Mouse (Mus musculus): ENCODE results near the gene Wdr63. TPM values are rescaled to one million over a fixed set of nuclear protein-coding genes. Genes with fewer than 3 reads are reported as not detected.

The Wdr63 gene
- polyA plus RNA-seq, 1 experiment from 2014 or later: 0.81 TPM

DNA sequence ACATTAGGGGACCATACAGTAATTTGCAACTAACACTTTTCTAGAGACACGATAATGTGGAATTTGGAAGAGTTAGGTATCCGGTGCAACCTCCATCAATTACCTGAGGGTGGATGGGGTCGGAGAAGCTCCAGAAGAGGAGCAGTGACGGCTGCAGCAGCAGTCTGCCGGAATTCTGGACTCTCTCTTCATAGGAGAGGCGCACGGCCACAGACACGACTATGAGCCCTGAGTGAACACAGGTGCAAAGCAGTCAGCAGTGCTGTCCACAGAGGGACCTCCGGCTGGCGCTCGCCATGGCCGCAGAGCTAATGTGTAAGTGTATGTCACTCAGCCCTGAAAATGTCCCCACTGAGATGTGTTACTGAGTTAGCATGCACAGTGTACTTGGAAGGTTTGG is 27.7 kb downstream of the Wdr63 start:
- WGBS: 94% methylated on average over 12 of the region's 12 CpGs
- Histone ChIP-seq H3K9me3 (replicated peaks) (no peaks in the 10 kb centered on the region), H3K27me3 (no peaks in the 10 kb centered on the region), H3K27ac (no peak overlapping the region), H3K4me2 (no peak overlapping the region), H3K36me3 (ENCODE audit: poor library complexity, severe bottlenecking) (no peaks in the 10 kb centered on the region), H3K4me3 (no peak overlapping the region), H3K4me1 (no peaks in the 10 kb centered on the region), H3K9ac (no peak overlapping the region)
- no peak for ATAC-seq

DNA sequence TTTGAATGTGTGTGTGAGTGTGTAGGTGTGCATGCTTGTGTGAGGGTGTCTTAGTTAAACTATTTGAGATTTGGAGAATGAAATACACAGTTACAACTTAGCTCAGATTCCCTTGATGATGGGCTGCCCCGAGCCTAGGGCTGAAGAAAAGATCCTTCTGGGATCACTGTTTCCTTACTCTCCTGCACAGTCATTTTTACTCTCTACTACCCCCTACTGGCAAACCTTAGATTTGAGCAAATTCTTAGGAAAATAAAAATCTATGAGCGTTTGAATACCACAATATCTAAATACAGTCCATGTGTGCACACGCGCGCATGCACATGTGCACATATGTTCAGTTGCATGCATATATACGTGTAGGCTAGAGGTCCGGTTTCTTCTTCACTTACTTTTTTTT is 35.1 kb downstream of the Wdr63 start:
- no peak overlapping the region for H3K4me2 ChIP-seq
- no peaks in the 10 kb centered on the region for H3K4me1 ChIP-seq
- no peaks in the 10 kb centered on the region for H3K27me3 ChIP-seq
- H3K36me3 ChIP-seq (ENCODE audit: poor library complexity, severe bottlenecking): no peaks in the 10 kb centered on the region
- 0 out of 2 replicates have a peak, but pooled peaks have one; percentile 53 for ATAC-seq
- WGBS: 73% methylated on average over 7 of the region's 7 CpGs
- H3K4me3 ChIP-seq: no peak overlapping the region
- H3K27ac ChIP-seq: no peak overlapping the region
- H3K9me3 ChIP-seq (replicated peaks): no peaks in the 10 kb centered on the region
- H3K9ac ChIP-seq: no peak overlapping the region

DNA sequence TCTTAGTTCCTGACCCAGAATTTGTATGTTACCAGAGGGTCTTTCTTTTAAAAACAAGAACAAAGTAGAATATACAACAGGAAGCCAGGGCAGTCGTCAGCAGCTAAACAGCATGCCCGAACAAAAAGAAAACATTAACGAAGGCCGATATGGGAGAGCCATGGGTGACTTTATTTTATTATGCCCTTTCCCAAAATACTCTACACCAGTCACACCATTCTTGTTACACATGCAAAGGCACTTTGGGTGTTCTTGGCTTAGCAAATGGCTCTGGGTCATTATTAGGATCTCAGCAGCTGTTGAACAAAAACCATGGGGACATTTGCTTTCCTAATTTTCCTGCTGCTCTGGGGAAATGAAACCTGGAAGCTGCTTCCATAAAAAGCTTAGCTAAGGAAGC is 38.7 kb downstream of the Wdr63 start:
- WGBS: 68% methylated on average over 4 of the region's 4 CpGs
- no peak overlapping the region for H3K4me2 ChIP-seq
- H3K9ac ChIP-seq: no peak overlapping the region
- H3K36me3 ChIP-seq (ENCODE audit: poor library complexity, severe bottlenecking): no peaks in the 10 kb centered on the region
- H3K4me1 ChIP-seq: no peaks in the 10 kb centered on the region
- ATAC-seq: no peak
- no peak overlapping the region for H3K4me3 ChIP-seq
- no peak overlapping the region for H3K27ac ChIP-seq
- no peaks in the 10 kb centered on the region for H3K27me3 ChIP-seq
- H3K9me3 ChIP-seq (replicated peaks): no peaks in the 10 kb centered on the region

DNA sequence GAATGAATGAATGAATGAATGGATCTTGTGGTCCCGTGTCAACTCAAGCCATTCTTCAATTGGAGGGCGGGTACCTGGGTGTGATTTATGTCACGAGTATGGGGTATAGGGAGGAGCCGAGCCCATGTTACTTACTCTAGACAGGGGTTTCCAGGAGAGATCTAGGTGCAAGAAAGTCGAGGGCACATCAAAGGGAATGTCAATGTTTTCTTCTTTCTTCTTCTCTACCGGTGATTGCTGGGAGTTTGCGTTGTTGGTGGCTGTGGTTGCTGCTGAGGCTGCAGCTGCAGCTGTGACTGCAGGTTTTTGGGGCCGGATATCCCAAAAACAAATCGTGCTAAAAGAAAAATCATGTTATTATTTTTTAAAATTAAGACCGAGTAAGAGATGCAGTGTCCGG is 44.8 kb downstream of the Wdr63 start:
- no peak overlapping the region for H3K4me2 ChIP-seq
- H3K9me3 ChIP-seq (replicated peaks): no peaks in the 10 kb centered on the region
- H3K9ac ChIP-seq: no peak overlapping the region
- H3K27me3 ChIP-seq: no peaks in the 10 kb centered on the region
- no peak overlapping the region for H3K27ac ChIP-seq
- ATAC-seq: no peak
- H3K36me3 ChIP-seq (ENCODE audit: poor library complexity, severe bottlenecking): no peaks in the 10 kb centered on the region
- no peak overlapping the region for H3K4me3 ChIP-seq
- H3K4me1 ChIP-seq: no peaks in the 10 kb centered on the region
- 93% methylated on average over 11 of the region's 11 CpGs for WGBS

DNA sequence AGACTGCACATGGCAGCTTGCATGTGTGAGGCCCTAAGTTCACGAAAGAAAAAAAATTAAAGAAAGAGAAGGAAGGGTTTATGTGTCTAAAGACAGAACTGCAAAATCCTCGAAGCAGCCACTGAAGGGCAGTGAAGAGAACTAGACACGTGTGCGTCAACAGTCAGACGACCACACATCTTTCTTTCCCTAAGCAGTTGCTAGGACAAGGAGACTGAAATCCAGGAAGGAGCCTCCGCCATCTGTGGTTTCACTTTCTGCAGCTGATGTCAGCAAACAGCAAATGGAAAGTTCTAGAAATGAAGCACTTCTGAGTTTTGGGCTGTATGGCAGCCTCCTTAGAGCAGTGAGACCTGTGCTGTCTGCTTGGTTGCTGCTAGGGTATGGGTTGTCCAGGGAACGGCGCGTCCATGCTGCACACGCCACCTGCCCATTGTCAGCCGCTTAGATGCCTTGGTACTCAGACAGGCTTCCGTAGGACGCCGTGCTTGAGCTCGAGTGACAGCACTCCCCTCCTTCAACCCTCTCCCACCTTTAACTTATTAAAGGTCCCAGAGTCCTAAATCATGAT is 48.5 kb downstream of the Wdr63 start:
- Histone ChIP-seq H3K4me1 (no peaks in the 10 kb centered on the region), H3K9ac (no peak overlapping the region), H3K27ac (no peak overlapping the region), H3K4me3 (no peak overlapping the region), H3K27me3 (0 out of 2 replicates have a peak, but pooled peaks cover 3% of the 10 kb centered on the region), H3K36me3 (ENCODE audit: poor library complexity, severe bottlenecking) (no peaks in the 10 kb centered on the region), H3K4me2 (no peak overlapping the region), H3K9me3 (replicated peaks) (no peaks in the 10 kb centered on the region)
- no peak for ATAC-seq
- WGBS: 88% methylated on average over 15 of the region's 15 CpGs

DNA sequence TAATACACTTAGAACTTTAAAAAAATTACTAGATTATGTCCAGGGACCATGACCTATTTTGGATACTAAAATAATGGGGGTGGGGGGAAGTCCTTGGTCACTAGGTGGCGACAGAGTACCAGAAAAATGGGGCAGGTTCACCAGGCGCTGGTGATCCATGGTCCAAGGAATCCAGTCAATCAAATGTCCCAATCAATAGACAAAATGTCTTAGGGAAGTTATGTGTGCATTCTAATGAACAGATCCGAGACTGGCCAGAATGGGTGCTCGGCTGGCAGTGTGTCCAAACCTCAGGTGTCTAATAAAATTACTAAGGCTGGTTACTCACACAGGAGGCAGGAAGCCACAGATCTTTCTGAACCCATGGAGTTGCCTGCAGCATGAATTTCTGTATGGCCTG is 49.7 kb downstream of the Wdr63 start:
- no peak overlapping the region for H3K9ac ChIP-seq
- no peak overlapping the region for H3K4me2 ChIP-seq
- no peak overlapping the region for H3K4me3 ChIP-seq
- no peaks in the 10 kb centered on the region for H3K4me1 ChIP-seq
- no peaks in the 10 kb centered on the region for H3K36me3 ChIP-seq (ENCODE audit: poor library complexity, severe bottlenecking)
- no peaks in the 10 kb centered on the region for H3K9me3 ChIP-seq (replicated peaks)
- WGBS: 19% methylated on average over 4 of the region's 4 CpGs
- H3K27ac ChIP-seq: no peak overlapping the region
- 0 out of 2 replicates have a peak, but pooled peaks cover 3% of the 10 kb centered on the region for H3K27me3 ChIP-seq
- peak; percentile 50; the same call in 1 of the 2 replicates for ATAC-seq

DNA sequence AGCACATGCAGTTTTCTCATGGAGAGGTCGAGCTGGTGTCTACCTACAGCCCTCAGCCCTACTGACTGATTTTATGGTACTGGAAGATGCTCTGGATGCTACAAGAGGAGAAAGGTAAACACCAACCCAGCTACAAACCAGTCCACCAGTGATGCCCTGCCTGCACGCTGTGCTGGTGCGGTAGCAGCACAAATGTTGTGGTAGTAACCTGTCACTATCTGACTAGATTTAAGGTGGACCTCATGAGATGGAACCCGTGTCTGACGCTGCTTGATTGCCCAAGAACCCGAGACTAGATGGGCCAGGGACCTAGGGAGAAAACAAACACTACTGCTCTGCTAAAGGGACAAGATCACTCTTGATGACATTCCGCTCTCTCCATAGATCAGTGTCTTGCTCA is 50.8 kb downstream of the Wdr63 start:
- 83% methylated on average over 7 of the region's 7 CpGs for WGBS

DNA sequence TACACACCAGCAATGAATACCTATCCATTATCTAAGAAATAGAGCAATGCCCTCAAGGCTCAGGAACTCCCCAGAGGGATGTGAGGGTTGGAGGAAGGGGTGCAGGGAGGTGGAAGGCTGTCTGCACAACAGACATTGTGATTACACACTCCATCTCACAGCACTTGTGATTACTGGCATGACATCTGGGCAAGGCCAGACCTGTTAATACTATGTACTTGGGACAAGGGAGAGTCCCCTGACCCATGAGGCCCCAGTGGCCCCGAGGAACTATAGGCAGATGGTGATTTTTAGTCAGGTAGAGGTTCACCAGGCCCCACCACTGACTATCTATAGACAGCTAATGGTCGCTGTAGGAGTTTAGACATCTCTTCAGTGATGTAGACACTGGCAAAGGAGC is 54.1 kb downstream of the Wdr63 start:
- Histone ChIP-seq H3K36me3 (ENCODE audit: poor library complexity, severe bottlenecking) (no peaks in the 10 kb centered on the region), H3K9me3 (replicated peaks) (no peaks in the 10 kb centered on the region), H3K27ac (no peak overlapping the region), H3K27me3 (0 out of 2 replicates have a peak, but pooled peaks cover 3% of the 10 kb centered on the region), H3K4me2 (no peak overlapping the region), H3K4me1 (peaks cover 15% of the 10 kb centered on the region), H3K4me3 (no peak overlapping the region), H3K9ac (no peak overlapping the region)
- 80% methylated on average over 2 of the region's 2 CpGs for WGBS
- no peak for ATAC-seq

More for the DNA sequence above, 50.8 kb downstream of the Wdr63 start:
- Histone ChIP-seq H3K4me2 (no peak overlapping the region), H3K36me3 (ENCODE audit: poor library complexity, severe bottlenecking) (no peaks in the 10 kb centered on the region), H3K27ac (no peak overlapping the region), H3K4me1 (0 out of 2 replicates have a peak, but pooled peaks cover 5% of the 10 kb centered on the region), H3K9me3 (replicated peaks) (no peaks in the 10 kb centered on the region), H3K27me3 (0 out of 2 replicates have a peak, but pooled peaks cover 3% of the 10 kb centered on the region), H3K4me3 (no peak overlapping the region), H3K9ac (no peak overlapping the region)
- no peak for ATAC-seq

DNA sequence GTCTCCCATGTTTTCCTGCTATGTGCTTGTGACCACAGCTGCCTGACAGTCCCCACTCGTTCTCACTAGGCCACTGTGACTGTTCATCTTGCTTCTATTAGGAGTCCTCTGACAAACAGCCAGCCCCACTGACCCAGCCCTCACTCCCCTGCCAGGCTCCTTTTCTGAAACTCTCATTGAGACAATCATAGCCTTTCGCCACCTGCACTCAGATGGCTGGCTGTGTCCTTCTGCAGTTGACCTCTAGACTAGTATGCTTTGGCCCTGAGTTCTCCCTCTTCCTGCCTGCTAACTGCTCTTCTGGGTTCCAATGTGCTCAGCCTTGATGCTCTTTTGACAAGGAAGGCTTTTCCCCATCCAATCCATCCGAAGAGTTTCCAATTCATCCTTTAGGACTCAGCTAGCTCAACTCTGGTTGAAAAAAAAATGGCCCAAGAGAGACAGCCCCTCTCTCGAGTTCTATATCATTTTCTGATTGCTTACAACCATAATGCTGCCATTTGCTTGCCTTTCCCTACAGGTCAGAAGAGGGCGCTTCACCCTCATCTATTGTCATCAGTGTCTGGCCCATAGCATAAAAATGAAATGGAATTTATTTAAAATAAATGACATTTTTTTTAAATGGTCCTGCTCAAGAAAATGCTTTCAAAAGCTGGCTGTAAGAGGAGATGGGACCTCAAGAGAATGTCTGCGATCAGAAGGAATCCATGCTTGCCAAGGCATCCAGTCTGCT is 54.7 kb downstream of the Wdr63 start:
- Histone ChIP-seq H3K27ac (no peak overlapping the region), H3K27me3 (0 out of 2 replicates have a peak, but pooled peaks cover 3% of the 10 kb centered on the region), H3K9ac (no peak overlapping the region), H3K4me1 (peaks cover 15% of the 10 kb centered on the region), H3K4me2 (no peak overlapping the region), H3K9me3 (replicated peaks) (no peaks in the 10 kb centered on the region), H3K4me3 (no peak overlapping the region), H3K36me3 (ENCODE audit: poor library complexity, severe bottlenecking) (no peaks in the 10 kb centered on the region)
- ATAC-seq: no peak
- 73% methylated on average over 6 of the region's 6 CpGs for WGBS

DNA sequence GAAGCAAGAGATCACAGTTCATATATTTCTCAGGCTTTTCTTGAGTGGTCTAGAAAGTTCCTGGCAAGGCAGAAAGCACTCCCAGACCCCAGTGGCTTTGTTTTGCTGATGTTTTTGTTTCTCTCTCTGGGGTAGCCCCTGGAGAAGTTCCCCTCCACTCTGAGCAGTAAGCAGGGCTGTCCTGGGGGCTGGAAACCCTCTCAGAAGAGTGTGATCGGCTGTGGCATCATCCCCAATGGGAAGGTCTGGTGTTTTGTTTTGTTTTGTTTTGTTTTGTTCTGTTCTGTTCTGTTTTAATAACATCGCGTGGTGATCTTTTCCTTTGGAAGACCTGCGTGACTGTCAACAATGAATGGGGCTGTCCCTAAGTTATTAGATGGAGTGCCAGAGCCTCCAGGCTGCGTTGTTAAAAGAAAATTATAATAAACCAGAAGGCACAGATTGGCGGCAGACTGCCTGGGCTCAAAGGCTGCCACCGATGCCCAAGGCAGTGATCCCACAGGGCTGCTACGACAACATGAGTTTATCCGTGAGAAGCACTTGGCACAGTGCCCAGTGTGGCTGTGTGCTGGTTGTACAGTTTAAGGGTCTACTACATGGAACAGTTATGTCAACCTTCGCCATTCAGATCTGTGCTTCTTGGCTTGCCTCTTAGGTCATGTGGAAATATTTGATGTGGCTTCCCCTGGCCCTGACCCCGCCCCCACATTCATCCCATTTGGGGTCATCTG is 56.5 kb downstream of the Wdr63 start:
- 28% methylated on average over 11 of the region's 11 CpGs for WGBS
- ATAC-seq: peak; percentile 84
- H3K4me2 ChIP-seq: peak overlapping the region; percentile 25; the same call in 1 of the 2 replicates
- no peak overlapping the region for H3K4me3 ChIP-seq
- no peaks in the 10 kb centered on the region for H3K36me3 ChIP-seq (ENCODE audit: poor library complexity, severe bottlenecking)
- 0 out of 2 replicates have a peak, but pooled peaks cover 3% of the 10 kb centered on the region for H3K27me3 ChIP-seq
- peaks cover 15% of the 10 kb centered on the region for H3K4me1 ChIP-seq
- no peaks in the 10 kb centered on the region for H3K9me3 ChIP-seq (replicated peaks)
- peak overlapping the region; percentile 55; the same call in 1 of the 2 replicates for H3K27ac ChIP-seq
- H3K9ac ChIP-seq: no peak overlapping the region

DNA sequence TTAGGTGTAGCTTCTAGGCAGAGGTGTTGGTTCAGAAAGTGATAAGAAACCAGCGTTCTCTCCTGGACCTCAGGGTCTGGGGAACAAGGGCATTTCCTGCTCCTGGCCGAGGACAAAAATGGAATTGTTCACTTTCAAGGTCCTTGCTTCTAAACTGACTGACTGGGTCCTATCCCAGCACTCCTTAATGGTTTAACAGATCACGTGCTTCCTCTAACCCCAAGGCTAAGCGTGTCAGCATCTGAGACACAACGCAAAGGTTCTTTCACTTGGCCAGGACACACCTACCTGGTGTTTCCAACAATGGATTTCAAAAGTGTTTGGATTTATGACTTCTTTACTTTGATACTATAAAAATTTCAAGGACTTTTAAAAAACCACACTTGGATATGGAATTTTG is 58.0 kb downstream of the Wdr63 start:
- no peak for ATAC-seq
- no peak overlapping the region for H3K4me2 ChIP-seq
- H3K27ac ChIP-seq: no peak overlapping the region
- no peak overlapping the region for H3K9ac ChIP-seq
- H3K27me3 ChIP-seq: no peaks in the 10 kb centered on the region
- H3K9me3 ChIP-seq (replicated peaks): no peaks in the 10 kb centered on the region
- 93% methylated on average over 5 of the region's 5 CpGs for WGBS
- H3K4me1 ChIP-seq: peaks cover 15% of the 10 kb centered on the region
- no peaks in the 10 kb centered on the region for H3K36me3 ChIP-seq (ENCODE audit: poor library complexity, severe bottlenecking)
- no peak overlapping the region for H3K4me3 ChIP-seq

DNA sequence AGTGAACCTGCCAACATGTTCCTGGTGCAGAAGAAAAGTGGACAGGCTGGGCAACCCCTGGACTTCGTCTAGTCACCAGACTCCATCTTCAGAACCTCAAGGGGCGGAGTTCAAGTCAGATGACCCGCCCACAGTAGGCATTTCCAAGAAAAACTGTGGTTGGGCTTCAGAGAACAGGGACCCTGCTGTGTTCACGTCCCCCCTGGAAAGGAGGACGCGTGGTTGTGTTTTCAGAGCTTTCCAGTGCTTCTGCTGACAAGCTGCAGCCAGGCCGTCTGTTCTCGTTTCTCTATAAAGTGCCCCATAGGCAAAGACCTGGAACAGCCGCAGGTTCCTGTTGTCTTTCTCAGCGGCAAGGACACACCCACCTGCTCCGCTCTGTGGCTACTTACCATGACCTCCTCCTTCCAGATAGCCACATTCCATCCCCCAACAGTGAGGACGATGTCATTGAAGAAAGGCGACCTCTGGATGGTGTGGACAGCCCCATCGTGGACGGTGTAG is 60.2 kb downstream of the Wdr63 start:
- H3K36me3 ChIP-seq (ENCODE audit: poor library complexity, severe bottlenecking): no peaks in the 10 kb centered on the region
- peak overlapping the region; percentile 12; the same call in 1 of the 2 replicates for H3K4me2 ChIP-seq
- no peak overlapping the region for H3K9ac ChIP-seq
- H3K4me3 ChIP-seq: no peak overlapping the region
- no peaks in the 10 kb centered on the region for H3K27me3 ChIP-seq
- 29% methylated on average over 15 of the region's 15 CpGs for WGBS
- no peak for ATAC-seq
- H3K4me1 ChIP-seq: peaks cover 12% of the 10 kb centered on the region
- no peaks in the 10 kb centered on the region for H3K9me3 ChIP-seq (replicated peaks)
- H3K27ac ChIP-seq: no peak overlapping the region
